Comparison of ENCODE assay signal across 9 mouse cellular contexts in genomic region chr12:51561416-51561815, GRCm38 (mm10).
"Had no signal": no experiment of that assay in that cellular context is flagged by ENCODE, and none has a peak within 500 bp of the region (broad histone marks: within the 10 kb centered on the region; RNA-seq: fewer than 3 reads in every experiment).

No protein-coding gene starts in this region.

- H3K9ac ChIP-seq: limb, embryonic 15.5 days; liver, embryonic 12.5 days; midbrain, embryonic 13.5 days had no signal

- H3K4me1 ChIP-seq: limb, embryonic 15.5 days; midbrain, embryonic 13.5 days had no signal

- H3K27me3 ChIP-seq: limb, embryonic 15.5 days; liver, embryonic 12.5 days; midbrain, embryonic 13.5 days had no signal

- H3K36me3 ChIP-seq: limb, embryonic 15.5 days; liver, embryonic 12.5 days; midbrain, embryonic 13.5 days had no signal

- H3K27ac ChIP-seq: layer of hippocampus, adult 2 months; limb, embryonic 15.5 days; liver, embryonic 12.5 days; midbrain, embryonic 13.5 days; stomach, postnatal 0 days had no signal

- H3K4me2 ChIP-seq: limb, embryonic 15.5 days; liver, embryonic 12.5 days; midbrain, embryonic 13.5 days had no signal

- H3K9me3 ChIP-seq: limb, embryonic 15.5 days; liver, embryonic 12.5 days had no signal

- DNase-seq: kidney, adult 8-10 months; kidney, postnatal 4 days; thymus, postnatal 4 days had no signal

- ATAC-seq: intestine, postnatal 0 days; liver, embryonic 12.5 days; midbrain, embryonic 13.5 days had no signal

- H3K4me3 ChIP-seq: layer of hippocampus, adult 2 months; limb, embryonic 15.5 days; liver, embryonic 12.5 days; midbrain, embryonic 13.5 days had no signal
